Mouse (Mus musculus) activated CD4-positive, CD25-positive, alpha-beta regulatory T cell, adult 4 months (primary cell): ENCODE measurements around the gene Zbtb11. TPM values are rescaled to one million over a fixed set of nuclear protein-coding genes. Genes with fewer than 3 reads are reported as not detected.
"Not testable (repeated sequence)": the region's sequence is repeated elsewhere in the genome, so short reads cannot be mapped to it uniquely, and the experiment has no call there.

Experiments
- ATAC-seq: one replicate; pipeline ENCODE4 v1.8.0; 2017
- polyA plus RNA-seq, 2 experiments: library from polyadenylated mRNA; unstranded; fragments of 100-300 nt; shearing (Covaris generic); gene quantifications; one replicate each; pipeline ENCODE4 v1.2.1; 2017

Zbtb11 gene
- polyA plus RNA-seq, 2 experiments from 2014 or later, result 23.9 to 26.0 TPM

- no peak for ATAC-seq
Measured at GRCm38 (mm10) chr16:56038090-56038489, 64.4 kb downstream of the Zbtb11 start.

- ATAC-seq, result not testable (repeated sequence)
Measured at GRCm38 (mm10) chr16:56048038-56048437, 74.4 kb downstream of the Zbtb11 start, which contains the start of gene Senp7. Gene Senp7, plus strand, starts transcription at chr16:56048338.

DNA sequence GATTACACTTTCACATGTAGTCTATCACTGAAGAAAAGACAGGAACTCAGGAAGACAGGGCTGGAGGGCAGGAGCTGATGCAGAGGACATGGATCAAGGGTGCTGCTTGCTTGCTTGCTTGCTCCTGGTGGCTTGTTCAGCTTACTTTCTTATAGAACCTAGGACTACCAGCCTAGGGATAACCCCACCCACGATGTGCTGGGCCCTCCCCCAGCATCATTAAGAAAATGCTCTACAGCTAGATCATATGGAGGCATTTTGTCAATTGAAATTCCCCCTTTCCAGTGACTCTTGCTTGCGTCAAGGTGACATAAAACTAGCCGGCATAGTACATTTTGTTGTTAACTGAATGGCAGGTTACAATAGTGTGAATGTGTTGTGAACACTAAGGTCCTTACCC, 82.2 kb downstream of the Zbtb11 start:
- no peak for ATAC-seq

DNA sequence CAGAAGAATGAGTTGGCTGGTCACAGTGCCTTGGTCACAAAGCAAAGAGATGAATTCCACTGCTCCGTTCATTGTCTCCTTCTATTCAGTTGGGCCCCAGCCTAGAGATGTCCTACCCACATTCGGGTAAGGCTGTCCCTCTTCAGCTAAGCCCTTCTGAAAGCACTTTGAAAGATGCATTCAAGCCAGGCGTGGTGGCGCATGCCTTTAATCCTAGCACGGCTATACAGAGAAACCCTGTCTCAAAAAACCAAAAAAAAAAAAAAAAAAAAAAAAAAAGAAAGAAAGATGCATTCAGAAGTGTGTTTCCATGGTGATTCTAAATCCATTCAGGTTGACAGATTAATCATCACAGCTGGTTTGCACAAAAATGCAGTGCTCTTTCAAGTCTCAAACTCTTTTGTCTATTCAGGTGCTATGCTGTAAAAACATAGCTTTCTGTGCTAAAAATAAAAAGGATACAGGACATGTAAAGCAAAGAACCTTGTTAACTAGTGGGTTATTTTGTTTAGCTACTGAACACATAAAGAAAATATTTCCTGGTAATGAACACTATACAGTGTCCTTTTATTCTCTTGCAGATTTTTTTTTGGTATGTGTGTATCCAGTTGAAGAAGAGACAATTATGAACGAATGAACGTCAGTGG, 83.4 kb downstream of the Zbtb11 start:
- no peak for ATAC-seq

DNA sequence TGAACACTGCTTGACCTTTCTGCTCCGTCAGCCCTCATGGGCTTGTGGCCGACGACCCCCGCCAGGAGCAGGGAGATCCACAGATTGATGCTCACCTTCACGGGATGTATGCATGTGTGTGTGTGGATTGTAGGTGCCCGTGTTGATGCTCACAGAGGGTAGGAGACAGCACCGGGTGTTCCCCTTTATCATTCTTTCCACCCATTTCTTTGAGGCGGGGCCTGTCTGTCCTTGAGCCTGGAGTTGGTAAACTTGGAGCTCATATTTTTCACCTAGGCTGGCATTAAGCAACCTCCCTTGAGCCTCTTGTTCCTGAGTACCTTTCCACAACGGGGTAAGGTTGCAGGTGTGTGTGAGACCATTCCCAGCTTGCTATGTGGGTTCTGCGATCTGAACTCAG, 84.5 kb downstream of the Zbtb11 start:
- no peak for ATAC-seq

Other genes with a start within 250 kb of the Zbtb11 start
- gene Nfkbiz, start 135.0 kb upstream of the Zbtb11 start, polyA plus RNA-seq, result 10 to 100 TPM; 28.6 to 30.5 TPM
- gene Nxpe3, start 78.6 kb upstream of the Zbtb11 start, polyA plus RNA-seq, result 10 to 100 TPM; 15.0 to 28.2 TPM
- 10 to 100 TPM; 22.8 to 28.3 TPM for gene Cep97, start 39.0 kb upstream of the Zbtb11 start, polyA plus RNA-seq
- 1,000 to 10,000 TPM; 1,908 to 2,087 TPM for gene Rpl24, start 7.6 kb upstream of the Zbtb11 start, polyA plus RNA-seq
- 100 to 1,000 TPM; 227 to 239 TPM for gene Pcnp, start 55.9 kb downstream of the Zbtb11 start, polyA plus RNA-seq
- gene Trmt10c, start 63.9 kb downstream of the Zbtb11 start, polyA plus RNA-seq, result 10 to 100 TPM; 25.4 to 29.0 TPM
- 10 to 100 TPM; 51.4 to 54.0 TPM for gene Senp7, start 74.5 kb downstream of the Zbtb11 start, polyA plus RNA-seq
- under 1 TPM; 0.23 to 0.38 TPM for gene Impg2, start 230.4 kb downstream of the Zbtb11 start, polyA plus RNA-seq